Mouse (Mus musculus): ENCODE measurements around the gene Mbd3l2. TPM values are rescaled to one million over a fixed set of nuclear protein-coding genes. Genes with fewer than 3 reads are reported as not detected.
A peak's percentile ranks its signal among the peaks of the same experiment; 100 is the strongest.
"Not testable (repeated sequence)": the region's sequence is repeated elsewhere in the genome, so short reads cannot be mapped to it uniquely, and the experiment has no call there.

Gene Mbd3l2
- polyA plus RNA-seq (2012; rRNA removed): not detected in 2 replicates

GRCm38 (mm10) chr9:18430354-18430753, at the start of gene Mbd3l2:
Mbd3l2 (plus strand) TSS chr9:18430654.
- no peak for DNase-seq (ENCODE audit: low read depth, low spot score)

DNA sequence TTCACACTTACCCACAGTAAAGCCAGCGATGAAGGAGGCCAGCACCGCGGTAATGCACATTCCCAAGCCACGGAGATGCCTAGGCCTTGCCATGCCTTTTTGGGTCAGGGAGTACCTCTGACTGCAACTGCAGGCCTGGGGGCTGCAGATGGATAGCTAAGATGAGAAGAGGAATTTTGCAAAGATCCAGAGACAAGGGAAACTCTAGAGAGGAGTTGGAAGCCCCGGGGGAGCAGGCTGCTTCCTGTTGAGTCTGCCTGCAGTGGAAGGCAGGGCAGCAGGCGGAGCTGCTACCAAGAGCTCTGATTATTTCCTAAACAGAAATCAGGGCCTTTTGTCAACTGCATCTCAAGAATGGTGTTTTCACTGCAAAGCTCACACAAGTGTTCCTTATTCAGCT, 44.7 kb upstream of the Mbd3l2 start:
- DNase-seq (ENCODE audit: low read depth, low spot score): no peak
- WGBS: 30% methylated on average over 6 of the region's 6 CpGs

- DNase-seq (ENCODE audit: low read depth, low spot score): no peak
- 74% methylated on average over 1 of the region's 1 CpGs for WGBS
These were observed 30.8 kb upstream of the Mbd3l2 start for GRCm38 (mm10) chr9:18399629-18400028.

DNA sequence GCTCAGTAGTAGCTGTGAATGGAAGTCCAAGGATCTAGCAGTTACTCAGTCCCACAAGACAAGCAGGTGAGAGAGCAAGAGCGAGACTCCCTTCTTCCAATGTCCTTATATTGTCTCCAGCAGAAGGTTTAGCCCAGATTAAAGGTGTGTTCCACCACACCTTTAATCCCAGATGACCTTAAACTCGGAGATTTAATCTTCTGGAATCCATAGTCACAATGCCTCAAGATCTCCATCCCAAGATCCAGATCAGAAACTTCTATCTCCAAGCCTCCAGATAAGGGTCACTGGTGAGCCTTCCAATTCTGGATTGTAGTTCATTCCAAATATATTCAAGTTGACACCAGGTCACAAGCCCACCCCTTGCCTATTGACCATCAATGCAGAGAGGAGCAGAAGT, 27.6 kb upstream of the Mbd3l2 start, which contains the start of gene Naalad2:
Gene Naalad2, minus strand, starts transcription at position 101 of the 400 bp plus-strand sequence.
- DNase-seq (ENCODE audit: low read depth, low spot score): not testable (repeated sequence)
- WGBS: 60% methylated on average over 2 of the region's 2 CpGs

DNA sequence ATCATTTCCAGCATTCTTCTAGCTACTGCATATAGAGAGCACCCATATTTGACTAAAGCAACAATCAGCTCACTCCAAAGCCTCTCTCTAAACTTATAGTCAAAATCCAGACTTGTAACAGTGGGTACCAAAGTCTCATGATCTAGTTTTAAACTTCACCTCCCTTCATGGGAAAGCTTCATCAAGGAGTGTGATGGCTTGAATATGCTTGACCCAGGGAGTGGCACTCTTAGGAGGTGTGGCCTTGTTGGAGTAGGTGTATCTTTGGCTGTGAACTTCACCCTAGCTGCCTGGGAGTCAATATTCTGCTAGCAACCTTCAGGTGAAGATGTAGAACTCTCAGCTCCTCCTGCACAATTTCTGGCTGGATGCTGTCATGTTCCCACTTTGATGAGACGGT, 26.3 kb upstream of the Mbd3l2 start, which contains the start of gene Ubtfl1:
Gene Ubtfl1, plus strand, starts transcription at position 301 of the 400 bp plus-strand sequence.
- no peak for DNase-seq (ENCODE audit: low read depth, low spot score)
- 61% methylated on average over 1 of the region's 1 CpGs for WGBS

GRCm38 (mm10) chr9:18412371-18412770, 18.1 kb upstream of the Mbd3l2 start:
- 75% methylated on average over 4 of the region's 4 CpGs for WGBS
- not testable (repeated sequence) for DNase-seq (ENCODE audit: low read depth, low spot score)

DNA sequence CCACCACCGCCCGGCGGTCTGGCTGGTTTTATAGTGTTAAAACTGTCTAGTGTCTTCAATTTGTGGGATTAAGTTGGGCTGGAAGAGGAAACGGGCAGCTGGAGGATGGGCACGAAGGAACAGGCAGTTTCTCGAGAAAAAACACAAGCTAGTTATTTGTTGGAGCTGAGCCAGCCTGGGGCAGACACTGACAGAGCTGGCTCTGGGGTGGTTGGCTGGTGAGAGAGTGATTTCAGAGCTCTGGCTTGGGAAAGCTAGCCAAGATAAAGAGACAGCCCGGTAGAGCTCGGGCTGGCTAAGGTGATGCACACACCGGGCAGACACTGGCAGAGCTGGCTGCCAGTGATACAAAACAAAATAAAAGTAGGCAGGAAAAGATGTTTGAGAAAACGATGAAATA, 1.2 kb downstream of the Mbd3l2 start:
- no peak for DNase-seq (ENCODE audit: low read depth, low spot score)
- WGBS: 74% methylated on average over 10 of the region's 10 CpGs

DNA sequence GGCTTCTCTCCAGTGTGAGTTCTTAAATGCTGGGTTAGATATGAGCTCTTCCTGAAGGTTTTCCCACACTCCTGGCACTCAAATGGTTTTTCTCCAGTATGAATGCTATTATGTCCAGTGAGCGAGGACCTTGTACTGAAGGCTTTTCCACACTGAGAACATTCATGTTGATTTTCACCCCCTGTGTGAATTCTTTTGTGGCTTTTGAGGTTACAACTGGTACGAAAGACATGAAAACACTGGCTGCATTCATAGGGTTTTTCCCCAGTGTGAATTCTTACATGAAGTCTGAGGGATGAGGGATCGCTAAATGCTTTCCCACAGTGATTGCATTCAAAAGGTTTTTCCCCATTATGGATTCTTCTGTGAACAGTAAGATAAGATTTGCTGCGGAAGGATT, 26.1 kb downstream of the Mbd3l2 start:
- WGBS: 94% methylated on average over 4 of the region's 4 CpGs
- no peak for DNase-seq (ENCODE audit: low read depth, low spot score)

- no peak for DNase-seq (ENCODE audit: low read depth, low spot score)
- 87% methylated on average over 3 of the region's 3 CpGs for WGBS
These were observed 36.9 kb downstream of the Mbd3l2 start for GRCm38 (mm10) chr9:18467350-18467749.

DNA sequence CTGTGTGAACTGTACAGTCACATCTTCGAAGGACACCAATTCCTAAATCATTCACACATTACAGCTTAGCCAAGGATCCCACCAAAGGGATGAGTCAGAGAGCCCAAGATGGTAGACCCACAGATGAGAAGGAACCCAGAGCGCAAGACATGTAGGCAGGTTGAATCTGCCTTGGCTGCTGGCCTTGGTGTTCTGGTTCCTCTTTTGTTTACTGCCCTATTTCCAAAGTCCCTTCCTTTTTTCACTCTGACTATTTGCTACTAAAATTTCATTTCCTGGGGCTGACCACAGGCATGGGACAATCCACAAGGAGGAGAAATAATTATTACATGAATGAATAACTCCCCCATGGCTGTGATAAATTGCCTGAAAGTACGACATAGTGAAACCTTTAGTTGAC, 37.6 kb downstream of the Mbd3l2 start:
- no peak for DNase-seq (ENCODE audit: low read depth, low spot score)
- 87% methylated on average over 3 of the region's 3 CpGs for whole genome bisulfite sequencing

- peak; percentile 36 for DNase-seq (ENCODE audit: low read depth, low spot score)
- WGBS: 4% methylated on average over 39 of the region's 39 CpGs
These were observed 43.1 kb downstream of the Mbd3l2 start for GRCm38 (mm10) chr9:18473324-18474128.

DNA sequence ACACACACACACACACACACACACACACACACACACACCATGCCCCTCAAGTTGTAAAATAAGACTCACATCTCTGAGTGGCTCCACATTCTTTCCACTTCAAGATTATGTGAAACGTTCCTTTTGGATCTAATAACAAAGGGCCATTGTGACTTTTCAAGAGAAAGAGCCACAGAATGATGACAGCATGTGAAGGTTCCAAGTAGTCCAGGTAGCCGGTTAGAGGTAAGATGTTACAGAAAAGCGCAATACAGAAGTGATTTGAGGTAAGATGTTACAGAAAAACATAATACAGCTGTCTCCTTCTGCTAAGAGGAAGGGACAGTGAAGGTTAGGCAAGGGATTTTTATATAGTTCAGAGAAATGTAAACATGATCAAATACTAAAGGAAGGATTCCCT, 47.7 kb downstream of the Mbd3l2 start, which contains the start of the genes Zfp558 and Mbd3l1:
Gene Zfp558, minus strand, starts transcription at position 101 of the 400 bp plus-strand sequence.
Gene Mbd3l1, plus strand, starts transcription at position 192 of the 400 bp plus-strand sequence.
- no peak for DNase-seq (ENCODE audit: low read depth, low spot score)
- WGBS: 69% methylated on average over 3 of the region's 3 CpGs

Other genes with a start within 250 kb of the Mbd3l2 start
- 11.4 and 22.2 TPM in 2 replicates for gene Chordc1, start 138.5 kb upstream of the Mbd3l2 start, polyA plus RNA-seq (2012; rRNA removed)
- 0.24 and 0.30 TPM in 2 replicates for gene Naalad2, start 27.7 kb upstream of the Mbd3l2 start, polyA plus RNA-seq (2012; rRNA removed)
- not detected in 2 replicates for gene Ubtfl1, start 26.2 kb upstream of the Mbd3l2 start, polyA plus RNA-seq (2012; rRNA removed)
- 0.12 and 0.22 TPM in 2 replicates for gene Zfp558, start 47.6 kb downstream of the Mbd3l2 start, polyA plus RNA-seq (2012; rRNA removed)
- not detected in 2 replicates for gene Mbd3l1, start 47.7 kb downstream of the Mbd3l2 start, polyA plus RNA-seq (2012; rRNA removed)
- 0.33 and 0.48 TPM in 2 replicates for gene Muc16, start 243.9 kb downstream of the Mbd3l2 start, polyA plus RNA-seq (2012; rRNA removed)